Mouse (Mus musculus) ovary, postnatal 10 days (tissue): ENCODE data around the gene Hsd17b7.
A peak's percentile ranks its signal among the peaks of the same experiment; 100 is the strongest.

Source experiments
- DNase-seq: peaks from one replicate; pipeline ENCODE4 v3.0.0; 2022; ENCODE audit warnings: low spot score

The Hsd17b7 gene

DNA sequence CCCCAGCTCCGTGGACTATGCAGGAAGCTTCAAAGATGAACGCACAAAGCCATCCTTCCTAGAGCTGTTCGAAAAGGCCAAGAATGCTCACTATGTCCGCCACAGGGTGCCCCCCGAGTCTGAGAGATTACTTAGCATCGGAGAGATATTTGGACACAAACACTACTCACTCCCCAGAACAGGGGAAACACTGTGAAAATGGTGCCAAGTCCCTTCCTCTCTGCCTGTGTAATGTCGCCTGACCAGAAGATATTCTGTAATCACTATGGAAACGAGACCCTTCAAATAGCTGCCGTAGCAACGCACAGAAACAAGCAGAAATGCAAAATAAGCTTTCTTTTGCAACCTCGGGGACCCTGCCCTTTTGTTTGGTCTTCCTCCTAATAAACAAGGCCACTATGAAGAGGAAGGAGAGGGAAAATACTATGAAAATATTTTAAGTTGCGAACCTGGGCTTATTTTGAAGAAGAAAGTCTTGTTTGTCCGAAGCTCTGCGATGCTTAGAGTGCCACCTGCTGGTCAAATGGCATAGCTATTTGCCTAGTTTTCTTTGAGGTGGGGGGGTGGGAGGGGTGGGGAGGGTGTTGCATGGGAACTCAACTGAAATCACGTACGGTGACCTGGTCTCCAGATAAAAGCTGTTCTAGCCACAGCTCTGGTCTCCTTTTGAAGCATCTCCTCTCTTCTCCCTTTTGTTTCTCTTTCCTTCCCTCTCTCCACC, 34.9 kb downstream of the Hsd17b7 start:
- no peak for DNase-seq

DNA sequence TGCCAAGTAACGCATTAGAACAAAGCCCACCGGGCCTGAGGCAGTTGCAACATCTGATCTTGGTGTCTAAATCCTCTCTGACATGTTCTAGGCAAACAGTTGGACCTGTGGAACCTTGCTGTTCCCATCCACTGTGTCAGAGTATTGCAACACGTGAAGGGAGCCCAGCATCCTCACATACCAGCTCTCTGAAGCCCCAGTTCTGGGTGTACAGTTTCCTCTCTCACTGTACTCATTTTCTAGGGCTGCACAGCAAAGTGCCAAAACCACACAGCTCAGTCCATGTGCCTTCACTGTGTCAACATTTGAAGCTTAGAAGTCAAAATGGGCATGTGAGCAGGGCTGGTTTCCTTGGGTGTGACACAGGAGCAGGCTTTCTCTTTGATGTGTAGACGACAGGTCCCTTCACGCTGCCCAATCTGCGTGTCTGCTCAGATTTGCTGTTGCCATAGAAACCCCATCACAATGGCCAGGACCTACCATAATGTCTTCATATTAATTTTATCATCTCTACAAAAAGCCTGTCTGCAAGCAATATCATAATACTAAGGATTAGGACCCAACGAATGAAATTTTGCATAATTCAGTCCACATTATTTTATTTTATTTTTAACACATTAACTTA, 36.8 kb downstream of the Hsd17b7 start:
- no peak for DNase-seq

DNA sequence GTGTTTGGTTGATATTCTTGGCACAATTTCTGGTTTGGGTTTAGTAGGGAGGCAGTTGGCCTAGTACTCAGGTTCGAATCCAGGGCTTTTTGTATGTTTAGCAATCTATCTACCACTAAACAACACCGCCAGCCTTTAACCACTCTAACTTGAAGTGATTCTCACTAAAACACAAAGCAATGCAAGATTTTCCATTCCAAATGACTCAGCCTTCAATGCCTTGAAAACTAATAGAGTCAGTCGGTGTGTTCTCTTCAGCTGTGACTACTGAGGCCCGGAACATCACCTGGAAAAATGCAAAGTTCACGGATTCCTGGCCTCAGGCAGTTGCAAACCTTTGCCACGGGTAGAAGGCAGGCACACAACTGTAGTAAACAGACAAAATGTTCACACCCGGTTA, 37.3 kb downstream of the Hsd17b7 start:
- no peak for DNase-seq

DNA sequence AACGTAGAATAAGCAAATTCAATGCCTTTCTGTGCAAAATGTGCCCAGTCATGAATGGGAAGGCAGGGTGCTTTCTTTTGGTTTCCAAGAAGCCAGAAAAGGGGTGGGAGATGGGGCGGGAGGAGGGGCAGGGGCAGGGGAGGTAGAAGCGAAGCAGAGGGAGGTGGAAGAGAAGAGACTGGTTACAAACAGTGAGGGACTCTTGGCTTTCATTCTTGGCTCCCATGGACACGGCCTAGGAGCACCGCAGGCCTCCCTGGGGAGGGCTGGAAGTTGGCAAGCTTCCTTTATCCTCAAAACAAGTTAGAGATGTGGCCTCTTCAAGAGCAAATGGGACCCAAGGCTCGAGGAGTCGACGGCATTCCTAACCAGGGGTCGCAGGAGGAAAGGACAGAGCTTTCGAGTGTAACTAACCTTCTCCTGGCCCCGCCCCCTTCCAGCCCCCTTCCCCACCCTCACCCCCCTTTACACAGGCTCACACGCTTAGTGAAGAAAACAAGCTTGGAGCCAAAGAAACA, 40.5 kb downstream of the Hsd17b7 start, which contains the start of gene Ccdc190:
TSS of gene Ccdc190 (plus strand) at position 195 of the 518 bp plus-strand sequence.
- DNase-seq: no peak

DNA sequence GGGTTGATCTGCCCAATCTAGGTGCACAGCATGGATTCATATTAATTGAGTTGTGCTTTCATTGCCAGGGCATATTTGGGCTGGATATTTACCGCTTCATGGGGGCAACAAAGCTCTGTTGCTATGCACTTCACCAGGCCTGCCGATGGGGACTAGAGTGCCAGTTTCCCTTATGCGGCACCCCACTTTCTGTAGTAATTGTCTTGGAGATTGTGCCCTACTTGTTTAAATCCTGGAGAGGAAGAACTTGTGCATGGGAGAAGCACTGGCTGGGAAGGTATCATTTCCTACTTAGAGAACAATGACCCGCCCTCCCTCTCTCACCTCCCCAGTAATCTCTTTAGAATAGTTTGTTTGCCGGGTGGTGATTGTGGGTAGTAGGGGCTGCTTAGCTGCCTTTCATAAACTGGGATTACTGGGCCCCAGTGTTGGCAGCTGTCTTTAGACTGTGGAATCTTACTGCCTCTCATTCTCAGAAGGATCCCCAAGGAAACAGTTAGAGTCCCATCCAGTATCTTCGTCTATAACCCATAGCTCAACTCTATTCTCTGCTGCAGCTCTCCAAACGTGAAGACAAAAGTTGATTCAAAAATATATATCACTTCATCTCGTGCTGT, 41.2 kb downstream of the Hsd17b7 start:
- DNase-seq: no peak

- DNase-seq: no peak
Observed at GRCm38 (mm10) chr1:169924567-169924966, 44.5 kb downstream of the Hsd17b7 start.

GRCm38 (mm10) chr1:169921710-169922211, 47.3 kb downstream of the Hsd17b7 start:
- DNase-seq: no peak

DNA sequence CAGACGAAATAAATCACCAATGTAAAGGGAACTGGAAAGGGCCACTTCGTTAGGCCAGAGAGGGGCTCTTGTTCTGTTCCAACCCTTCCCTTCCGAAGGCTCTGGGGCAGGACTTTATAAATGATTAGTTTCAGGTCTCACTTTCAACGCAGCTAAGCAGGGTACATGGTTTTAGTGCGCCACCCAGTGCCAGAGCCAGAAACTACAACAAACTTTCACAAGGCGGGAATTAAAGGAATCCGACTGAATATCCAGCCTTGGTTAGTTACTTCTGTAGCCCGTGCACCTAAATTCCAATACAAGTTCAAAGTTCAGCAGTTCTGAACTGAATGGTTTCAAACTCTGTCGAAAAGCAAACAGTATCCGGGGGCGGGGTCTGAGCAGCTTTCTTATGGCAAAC, 49.8 kb downstream of the Hsd17b7 start:
- peak; percentile 71 for DNase-seq

- DNase-seq: no peak
Observed at GRCm38 (mm10) chr1:169917998-169918397, 51.0 kb downstream of the Hsd17b7 start.

DNA sequence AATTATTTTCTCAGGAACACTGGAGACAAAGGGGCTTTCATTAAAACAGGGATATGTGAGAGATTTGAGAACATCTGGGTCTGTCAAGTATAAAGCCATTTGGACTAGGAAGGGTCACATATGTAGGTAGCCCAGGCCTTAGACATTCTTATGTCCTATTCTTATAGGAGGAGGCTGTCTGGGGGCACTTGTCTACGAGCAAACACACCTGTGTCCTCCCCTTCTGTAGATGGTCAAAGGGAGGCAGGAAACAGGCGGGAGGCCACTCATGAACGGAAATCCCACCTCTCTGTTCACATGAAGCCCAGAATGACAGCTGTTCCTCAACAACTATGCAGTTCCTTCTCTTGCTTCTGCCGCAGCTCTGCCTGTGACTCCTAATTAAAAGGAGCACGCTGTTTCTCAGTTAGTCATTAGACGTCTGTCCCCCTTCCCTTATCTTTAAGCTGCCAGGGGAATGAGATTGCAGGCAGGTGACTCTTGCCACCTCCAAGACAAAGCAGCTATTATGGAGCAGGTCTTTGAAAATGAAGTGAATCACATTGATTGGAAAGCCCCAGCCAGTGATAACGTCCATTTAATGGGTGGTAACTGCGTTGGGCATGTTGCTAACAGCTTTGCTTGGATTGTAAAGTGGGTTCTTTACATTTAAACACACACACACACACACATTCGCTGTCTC, 51.8 kb downstream of the Hsd17b7 start:
- DNase-seq: no peak

DNA sequence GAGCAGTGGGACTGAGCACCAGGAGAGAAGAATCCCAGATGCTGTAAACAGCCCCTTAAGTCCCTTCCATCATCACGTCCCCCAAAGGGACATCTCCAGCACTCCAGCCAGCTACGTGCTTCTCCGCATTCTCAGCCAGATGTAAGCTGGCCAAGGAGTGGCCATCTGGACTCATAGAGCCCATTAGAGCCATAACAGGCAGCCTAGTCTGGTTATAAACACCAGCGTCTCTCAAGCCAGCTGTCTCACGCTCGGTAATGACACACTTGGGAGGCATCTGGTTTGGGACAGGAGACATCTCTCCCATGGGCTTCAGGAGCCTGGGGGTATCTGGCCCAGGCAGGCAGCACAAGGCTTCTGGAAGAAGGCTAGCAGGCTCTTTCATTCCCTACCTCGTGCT, 52.4 kb downstream of the Hsd17b7 start:
- DNase-seq: no peak

GRCm38 (mm10) chr1:169911526-169911925, 57.5 kb downstream of the Hsd17b7 start:
- no peak for DNase-seq

GRCm38 (mm10) chr1:169910751-169911150, 58.3 kb downstream of the Hsd17b7 start:
- no peak for DNase-seq

- DNase-seq: no peak
Observed at GRCm38 (mm10) chr1:169909659-169910058, 59.4 kb downstream of the Hsd17b7 start.

GRCm38 (mm10) chr1:169909163-169909562, 59.9 kb downstream of the Hsd17b7 start:
- DNase-seq: no peak

DNA sequence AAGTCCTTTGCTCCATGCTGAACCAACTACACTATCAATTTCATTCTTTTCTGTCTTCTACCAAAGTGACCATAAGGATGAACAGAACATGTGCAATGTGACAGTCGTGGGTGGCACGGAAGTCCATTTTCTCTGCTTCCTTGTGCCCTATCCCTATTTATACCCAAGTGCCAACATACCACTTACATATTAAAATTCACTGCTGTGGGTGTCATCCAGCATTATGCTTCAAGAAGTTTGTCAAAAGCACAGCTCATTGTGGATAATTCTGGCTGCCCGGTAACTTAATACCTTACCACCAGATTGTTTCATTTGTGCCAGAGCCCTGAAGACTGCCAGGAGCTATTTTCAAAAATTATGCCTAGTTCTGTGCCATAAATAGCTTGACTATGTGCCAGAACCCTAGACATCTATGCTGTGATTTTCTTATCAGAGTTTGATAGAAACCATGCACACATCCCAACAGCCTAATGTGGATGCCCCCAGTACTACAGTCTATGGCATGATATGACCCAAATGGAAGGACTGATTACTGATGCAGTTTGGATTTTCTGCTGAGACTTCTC, 68.2 kb downstream of the Hsd17b7 start:
- no peak for DNase-seq
